Mouse (Mus musculus) liver, embryonic 14 days (tissue): ENCODE measurements around the gene Setmar. TPM values are rescaled to one million over a fixed set of nuclear protein-coding genes. Genes with fewer than 3 reads are reported as not detected.

Experiments used
- polyA plus RNA-seq: library from polyadenylated mRNA; depleted of rRNA; stranded (reverse); fragments of >200 nt; gene quantifications from 2 replicates; pipeline ENCODE4 v1.2.3, GENCODE M21; 2012; rRNA removed

Gene Setmar
- polyA plus RNA-seq: 1.4 and 1.8 TPM in 2 replicates

DNA sequence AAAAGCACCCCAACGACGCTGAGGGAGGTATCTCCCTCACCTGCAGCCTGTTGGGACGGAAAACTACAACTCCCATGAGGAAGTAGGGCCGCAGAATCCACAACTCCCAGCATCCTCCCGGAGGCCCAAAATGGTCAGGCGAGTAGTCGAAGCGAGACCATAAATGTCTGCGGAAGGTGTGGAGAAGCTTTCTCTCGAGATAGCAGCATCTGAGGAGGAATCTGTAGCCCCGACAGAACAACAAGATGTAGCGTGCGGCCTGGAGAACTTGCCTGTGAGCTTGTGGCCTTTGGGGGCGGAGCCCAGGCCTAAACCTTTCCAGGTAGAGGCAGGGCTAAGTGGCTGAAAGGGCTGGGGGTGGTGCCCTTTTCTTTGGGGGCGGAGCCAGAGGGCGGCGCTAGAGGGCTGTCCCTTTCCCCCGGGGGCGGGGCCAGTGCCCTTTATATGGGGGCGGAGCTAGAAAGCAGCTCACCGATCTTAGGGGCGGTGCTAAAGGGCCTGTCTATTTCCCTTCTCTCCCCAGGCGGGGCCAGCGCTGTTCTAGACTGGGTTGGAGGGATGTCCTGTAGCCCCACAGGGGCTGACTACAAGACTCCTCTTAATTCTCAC is at the start of gene Setmar:
Setmar (plus strand) TSS at position 128 of the 609 bp plus-strand sequence.

Other genes with a start within 250 kb of the Setmar start
- 5.2 and 5.8 TPM in 2 replicates for gene Sumf1, start 120.5 kb downstream of the Setmar start, polyA plus RNA-seq
- 2.6 and 2.7 TPM in 2 replicates for gene Itpr1, start 148.1 kb downstream of the Setmar start, polyA plus RNA-seq